In genomic region chr19:7068136-7068535, GRCm38 (mm10) we compare ENCODE assay signal across 7 mouse cellular contexts. TPM values are rescaled to one million over a fixed set of nuclear protein-coding genes. Genes with fewer than 3 reads are reported as not detected.
DNase-seq lines count a peak whose midpoint lies in the region; ATAC-seq and TF ChIP-seq lines count a peak whose summit lies in the region.

No protein-coding gene starts in this region.

- H3K4me2 ChIP-seq in intestine, postnatal 0 days (replicated peaks; ENCODE audit: low read depth): no peak overlapping the region
- H3K4me2 ChIP-seq in limb, embryonic 12.5 days: peak overlapping the region; percentile 38
- peak overlapping the region; percentile 15; the same call in 1 of the 2 replicates for H3K4me2 ChIP-seq in midbrain, embryonic 14.5 days (ENCODE audit: low read length)

- peak; percentile 62 for DNase-seq in WW6 (ENCODE audit: low read depth, low spot score)
- DNase-seq in cerebellum, adult 9-11 months: peak; percentile 76
- peak; percentile 93 for DNase-seq in midbrain, embryonic 14.5 days
- peak; percentile 59 to 66 for DNase-seq in spleen, postnatal 36 days (ENCODE audit: low spot score in 2 of 2)

- no peak overlapping the region for H3K27ac ChIP-seq in intestine, postnatal 0 days (ENCODE audit: low read depth, low read length)
- H3K27ac ChIP-seq in limb, embryonic 12.5 days: 0 out of 2 replicates have a peak overlapping the region, but pooled peaks have one; percentile 56
- H3K27ac ChIP-seq in midbrain, embryonic 14.5 days (replicated peaks; ENCODE audit: low read depth, low read length): no peak overlapping the region

- no peak overlapping the region for H3K9ac ChIP-seq in intestine, postnatal 0 days (ENCODE audit: low read depth, low read length)
- no peak overlapping the region for H3K9ac ChIP-seq in limb, embryonic 12.5 days (replicated peaks)
- no peak overlapping the region; the same call in 1 of the 2 replicates for H3K9ac ChIP-seq in midbrain, embryonic 14.5 days (replicated peaks; ENCODE audit: low read length)

- 0 out of 2 replicates have a peak, but pooled peaks have one; percentile 27 for ATAC-seq in frontal cortex, adult (ENCODE audit: low TSS enrichment)
- no peak for ATAC-seq in intestine, postnatal 0 days
- no peak for ATAC-seq in limb, embryonic 12.5 days (ENCODE audit: insufficient number of reproducible peaks, insufficient read depth, low FRiP score, low TSS enrichment, low read depth)
- ATAC-seq in midbrain, embryonic 14.5 days (ENCODE audit: low FRiP score, low TSS enrichment): peak; percentile 59; the same call in 1 of the 2 replicates

- H3K4me1 ChIP-seq in intestine, postnatal 0 days (replicated peaks; ENCODE audit: control insufficient read depth, insufficient read depth, low read length): 0 out of 2 replicates have a peak, but pooled peaks cover 4% of the 10 kb centered on the region
- H3K4me1 ChIP-seq in limb, embryonic 12.5 days (replicated peaks): peaks cover 58% of the 10 kb centered on the region
- peaks cover 60% of the 10 kb centered on the region for H3K4me1 ChIP-seq in midbrain, embryonic 14.5 days (ENCODE audit: control insufficient read depth, insufficient read depth, low read length)

- H3K9me3 ChIP-seq in intestine, postnatal 0 days (ENCODE audit: control insufficient read depth): no peaks in the 10 kb centered on the region
- H3K9me3 ChIP-seq in limb, embryonic 12.5 days: no peaks in the 10 kb centered on the region
- H3K9me3 ChIP-seq in midbrain, embryonic 14.5 days (ENCODE audit: control insufficient read depth, low read length): no peaks in the 10 kb centered on the region

- peaks cover 6% of the 10 kb centered on the region; the same call in 1 of the 2 replicates for H3K27me3 ChIP-seq in intestine, postnatal 0 days (replicated peaks; ENCODE audit: control insufficient read depth, insufficient read depth, low read length)
- H3K27me3 ChIP-seq in limb, embryonic 12.5 days: peaks cover 57% of the 10 kb centered on the region
- 0 out of 2 replicates have a peak, but pooled peaks cover 2% of the 10 kb centered on the region for H3K27me3 ChIP-seq in midbrain, embryonic 14.5 days (ENCODE audit: control insufficient read depth, insufficient read depth, low read length)

- H3K36me3 ChIP-seq in intestine, postnatal 0 days (ENCODE audit: control insufficient read depth, insufficient read depth): no peaks in the 10 kb centered on the region
- H3K36me3 ChIP-seq in limb, embryonic 12.5 days: no peaks in the 10 kb centered on the region
- no peaks in the 10 kb centered on the region for H3K36me3 ChIP-seq in midbrain, embryonic 14.5 days (ENCODE audit: control insufficient read depth, insufficient read depth, low read length)

- no peak overlapping the region for H3K4me3 ChIP-seq in intestine, postnatal 0 days (ENCODE audit: low read depth, low read length)
- H3K4me3 ChIP-seq in limb, embryonic 12.5 days (replicated peaks): no peak overlapping the region
- no peak overlapping the region for H3K4me3 ChIP-seq in midbrain, embryonic 14.5 days (replicated peaks; ENCODE audit: low read depth, low read length)

- peak; percentile 89 for TF ChIP-seq CTCF in intestine, postnatal 0 days (IDR thresholded peaks at IDR 0.05; ENCODE audit: low read depth)

- 8% methylated on average over 14 of the region's 14 CpGs for WGBS in intestine, postnatal 0 days
- WGBS in limb, embryonic 12.5 days: 1% methylated on average over 14 of the region's 14 CpGs
- 1% methylated on average over 14 of the region's 14 CpGs for WGBS in midbrain, embryonic 14.5 days

RNA-seq across cellular contexts. Expression of gene Macrod1, which starts 11.5 kb away (rescaled TPM):
- polyA plus RNA-seq in intestine, postnatal 0 days (2015; fragmentation: Nextera tagmentation; extraction: Ambion mirVana): 14.4 and 15.1 TPM in 2 replicates
- polyA plus RNA-seq in limb, embryonic 12.5 days (2016; fragmentation: Nextera tagmentation; extraction: Ambion mirVana): 12.3 and 13.2 TPM in 2 replicates
- 3.4 and 3.9 TPM in 2 replicates for polyA plus RNA-seq in midbrain, embryonic 14.5 days (2014; fragmentation: Nextera tagmentation; extraction: Ambion mirVana)

RNA-seq across cellular contexts. Expression of gene Stip1, which starts 28.4 kb away (rescaled TPM):
- 46.2 and 47.8 TPM in 2 replicates for polyA plus RNA-seq in intestine, postnatal 0 days (2015; fragmentation: Nextera tagmentation; extraction: Ambion mirVana)
- polyA plus RNA-seq in limb, embryonic 12.5 days (2016; fragmentation: Nextera tagmentation; extraction: Ambion mirVana): 292 and 312 TPM in 2 replicates
- polyA plus RNA-seq in midbrain, embryonic 14.5 days (2014; fragmentation: Nextera tagmentation; extraction: Ambion mirVana): 180 and 217 TPM in 2 replicates

RNA-seq across cellular contexts. Expression of gene Flrt1, which starts 37.4 kb away (rescaled TPM):
- 0.75 and 0.82 TPM in 2 replicates for polyA plus RNA-seq in intestine, postnatal 0 days (2015; fragmentation: Nextera tagmentation; extraction: Ambion mirVana)
- polyA plus RNA-seq in limb, embryonic 12.5 days (2016; fragmentation: Nextera tagmentation; extraction: Ambion mirVana): 3.5 and 4.4 TPM in 2 replicates
- 7.0 and 10.2 TPM in 2 replicates for polyA plus RNA-seq in midbrain, embryonic 14.5 days (2014; fragmentation: Nextera tagmentation; extraction: Ambion mirVana)

RNA-seq across cellular contexts. Expression of gene Fermt3, which starts 48.9 kb away (rescaled TPM):
- 8.9 and 9.3 TPM in 2 replicates for polyA plus RNA-seq in intestine, postnatal 0 days (2015; fragmentation: Nextera tagmentation; extraction: Ambion mirVana)
- 7.1 and 7.8 TPM in 2 replicates for polyA plus RNA-seq in limb, embryonic 12.5 days (2016; fragmentation: Nextera tagmentation; extraction: Ambion mirVana)
- polyA plus RNA-seq in midbrain, embryonic 14.5 days (2014; fragmentation: Nextera tagmentation; extraction: Ambion mirVana): 1.7 and 3.0 TPM in 2 replicates

Comparison
In these comparisons a context has a peak if more than half of its experiments do, and no peak if none do; other contexts are left out.
1. ATAC-seq: peak in frontal cortex, adult (single experiment) and midbrain, embryonic 14.5 days (single experiment); none in intestine, postnatal 0 days (single experiment) and limb, embryonic 12.5 days (single experiment).
2. Peak in every context shown above with its lines, with median percentiles within 50 percentile points of each other: DNase-seq.